Mouse (Mus musculus) liver, postnatal 0 days (tissue): Measurements from ENCODE around the gene Pvrig.

Source experiments
- CTCF ChIP-seq: sonication (generic); IDR thresholded peaks from 2 replicates; pipeline ENCODE4 v1.5.1; 2016; ENCODE audit warnings: antibody characterized with exemption, low read depth
- EP300 ChIP-seq: IDR thresholded peaks from 2 replicates; pipeline ENCODE4 v1.6.1; 2016; ENCODE audit warnings: antibody characterized with exemption, low read depth, mild to moderate bottlenecking

DNA sequence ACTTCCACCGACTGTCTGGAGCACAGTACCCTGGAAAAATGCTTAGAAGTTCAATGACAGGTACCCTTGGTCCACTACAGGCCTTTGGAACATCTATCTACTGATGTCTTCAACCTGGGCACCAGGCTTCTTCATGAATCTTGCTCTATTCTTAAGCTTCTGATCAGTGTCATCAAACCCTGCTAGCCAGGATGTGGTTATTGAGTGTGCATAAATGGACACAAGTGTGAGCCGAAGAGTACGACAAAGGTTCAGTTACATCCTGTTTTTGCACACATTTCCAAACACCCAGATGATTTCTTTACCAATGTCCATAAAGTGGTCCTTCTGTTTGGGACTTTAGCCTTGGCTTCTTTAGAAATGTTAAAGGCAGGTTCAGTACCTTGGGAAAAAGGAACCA lies 1.5 kb downstream of the Pvrig start:
- TF ChIP-seq EP300: no peak
- no peak for TF ChIP-seq CTCF
